Mouse (Mus musculus) kidney, embryonic 14.5 days (tissue): ENCODE results near the gene Dpp4. TPM values are rescaled to one million over a fixed set of nuclear protein-coding genes. Genes with fewer than 3 reads are reported as not detected.

ENCODE experiments used
- ATAC-seq: fragments of 200-750 bp; cut with Nextera tagmentation; 2 replicates; pipeline ENCODE4 v1.8.0; 2017; ENCODE audit warnings: moderate number of reproducible peaks, mild to moderate bottlenecking, moderate TSS enrichment, moderate library complexity; ENCODE audit not compliant: low FRiP score, low TSS enrichment
- H3K27ac ChIP-seq: fragments of 300-500 bp; sonication (generic); 2 replicates; pipeline ENCODE4 v1.5.1; 2014; ENCODE audit warnings: low read depth, mild to moderate bottlenecking, low read length, moderate library complexity, mixed read lengths
- H3K27me3 ChIP-seq: fragments of 300-500 bp; sonication (generic); 2 replicates; pipeline ENCODE4 v1.6.1; 2014; ENCODE audit warnings: mild to moderate bottlenecking, low read length; ENCODE audit not compliant: control insufficient read depth, insufficient read depth
- H3K36me3 ChIP-seq: fragments of 300-500 bp; sonication (generic); 2 replicates; pipeline ENCODE4 v1.6.1; 2014; ENCODE audit warnings: low read length, mixed read lengths; ENCODE audit not compliant: control insufficient read depth, insufficient read depth
- H3K4me1 ChIP-seq: fragments of 300-500 bp; sonication (generic); 2 replicates; pipeline ENCODE4 v1.6.1; 2014; ENCODE audit warnings: low read length, mixed read lengths; ENCODE audit not compliant: control insufficient read depth, insufficient read depth
- H3K4me2 ChIP-seq: fragments of 300-500 bp; sonication (generic); replicated peaks from 2 replicates; pipeline ENCODE4 v1.6.1; 2014; ENCODE audit warnings: low read depth, mild to moderate bottlenecking, low read length
- H3K4me3 ChIP-seq: fragments of 300-500 bp; sonication (generic); 2 replicates; pipeline ENCODE4 v1.5.1; 2014; ENCODE audit warnings: mild to moderate bottlenecking, low read length
- H3K9ac ChIP-seq: fragments of 300-500 bp; sonication (generic); 2 replicates; pipeline ENCODE4 v1.6.1; 2014; ENCODE audit warnings: low read depth, mild to moderate bottlenecking, low read length, moderate library complexity
- H3K9me3 ChIP-seq: fragments of 300-500 bp; sonication (generic); 2 replicates; pipeline ENCODE4 v1.6.1; 2016; ENCODE audit warnings: low read length; ENCODE audit not compliant: control insufficient read depth
- WGBS: fragments of 180-500 bp; shearing (Covaris S2); extraction: QIAGEN DNeasy Blood & Tissue Kit; methylation state at CpG from one replicate; pipeline ENCODE4 v1.1.7; 2014; 5-methylcytosine and 5-hydroxymethylcytosine counted together
- polyA plus RNA-seq: library from polyadenylated mRNA; unstranded; fragments of >200 nt; fragmentation: Nextera tagmentation; extraction: Ambion mirVana; gene quantifications from 2 replicates; pipeline ENCODE4 v1.2.1, GENCODE M21; 2014

Gene Dpp4
- polyA plus RNA-seq = 31.8 and 70.1 TPM in 2 replicates

GRCm38 (mm10) chr2:62412081-62412821 lies at the start of gene Dpp4:
TSS of gene Dpp4 (minus strand) at chr2:62412231.
- H3K9ac ChIP-seq = peak within 1 kb of the TSS; percentile 55
- H3K9me3 ChIP-seq = no peaks in the 10 kb centered on the region
- H3K27me3 ChIP-seq = no peaks in the 10 kb centered on the region
- H3K4me2 ChIP-seq = peak within 1 kb of the TSS; percentile 72
- H3K36me3 ChIP-seq = no peaks in the 10 kb centered on the region
- 46% methylated on average over 13 of the region's 13 CpGs for WGBS
- H3K4me3 ChIP-seq = peak within 1 kb of the TSS; percentile 42
- H3K27ac ChIP-seq = peak within 1 kb of the TSS; percentile 80
- peak; percentile 24; the same call in 1 of the 2 replicates for ATAC-seq
- H3K4me1 ChIP-seq = 0 out of 2 replicates have a peak, but pooled peaks cover 9% of the 10 kb centered on the region

DNA sequence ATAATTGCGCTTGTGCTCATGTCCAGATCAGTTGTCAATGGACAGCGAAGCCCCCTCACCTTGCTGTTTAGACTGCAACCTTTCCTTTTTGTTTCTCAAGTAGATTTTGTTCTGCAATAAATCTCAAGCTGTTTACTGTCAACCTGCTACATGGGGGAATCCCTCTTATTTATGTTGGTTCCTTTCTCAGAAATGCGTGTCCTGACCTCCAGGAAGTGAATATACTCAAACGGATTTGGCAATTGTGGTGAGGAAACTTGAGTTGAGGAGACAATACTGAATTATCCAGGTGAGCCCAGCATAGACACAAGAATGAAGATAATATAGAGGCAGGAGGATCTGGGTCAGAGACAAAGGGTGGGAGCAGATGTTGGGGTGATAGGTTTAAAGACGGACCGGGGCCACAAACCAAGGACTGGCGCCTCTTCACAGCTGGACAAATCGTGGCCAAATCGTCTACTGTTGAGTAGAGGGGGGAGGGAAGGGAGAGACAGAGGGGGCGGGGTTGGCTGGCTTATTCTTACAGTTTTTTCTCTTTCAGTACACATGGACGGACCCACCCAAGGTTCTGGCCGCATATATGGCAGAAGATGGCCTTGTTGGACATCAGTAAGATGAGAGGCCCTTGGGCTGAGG lies 48.9 kb upstream of the Dpp4 start:
- ATAC-seq = no peak
- Histone ChIP-seq H3K4me2 (no peak overlapping the region), H3K9me3 (no peaks in the 10 kb centered on the region), H3K27me3 (no peaks in the 10 kb centered on the region), H3K27ac (no peak overlapping the region), H3K4me3 (no peak overlapping the region), H3K4me1 (peaks cover 3% of the 10 kb centered on the region; the same call in 1 of the 2 replicates), H3K36me3 (no peaks in the 10 kb centered on the region), H3K9ac (no peak overlapping the region)
- 66% methylated on average over 12 of the region's 12 CpGs for WGBS

DNA sequence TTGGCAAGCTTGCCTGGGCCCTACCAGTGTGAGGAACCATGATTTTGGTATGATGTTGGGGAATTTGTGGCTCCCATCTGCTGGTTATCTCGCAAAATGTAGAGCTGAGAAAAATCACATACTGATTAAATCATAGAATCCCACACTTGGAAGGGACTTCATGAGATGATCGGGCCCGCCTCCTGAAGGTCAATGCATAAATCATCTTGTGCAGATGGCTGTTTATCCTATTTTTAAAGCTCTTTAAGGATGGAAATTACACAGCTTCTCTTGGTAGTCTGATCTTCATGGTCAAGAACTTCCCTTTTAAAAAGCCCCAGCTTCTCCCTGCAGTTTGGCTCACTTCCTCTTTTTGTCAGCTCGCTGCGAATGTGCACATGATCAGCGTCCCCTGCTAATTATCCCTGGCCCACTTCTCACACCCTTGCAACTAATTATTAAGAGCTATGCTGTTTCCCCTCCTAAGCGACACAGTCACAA lies 48.2 kb upstream of the Dpp4 start:
- Histone ChIP-seq H3K36me3 (no peaks in the 10 kb centered on the region), H3K9me3 (no peaks in the 10 kb centered on the region), H3K27me3 (no peaks in the 10 kb centered on the region), H3K4me1 (peaks cover 3% of the 10 kb centered on the region; the same call in 1 of the 2 replicates), H3K4me2 (no peak overlapping the region), H3K27ac (no peak overlapping the region), H3K9ac (no peak overlapping the region), H3K4me3 (no peak overlapping the region)
- ATAC-seq = no peak
- WGBS = 52% methylated on average over 7 of the region's 7 CpGs

DNA sequence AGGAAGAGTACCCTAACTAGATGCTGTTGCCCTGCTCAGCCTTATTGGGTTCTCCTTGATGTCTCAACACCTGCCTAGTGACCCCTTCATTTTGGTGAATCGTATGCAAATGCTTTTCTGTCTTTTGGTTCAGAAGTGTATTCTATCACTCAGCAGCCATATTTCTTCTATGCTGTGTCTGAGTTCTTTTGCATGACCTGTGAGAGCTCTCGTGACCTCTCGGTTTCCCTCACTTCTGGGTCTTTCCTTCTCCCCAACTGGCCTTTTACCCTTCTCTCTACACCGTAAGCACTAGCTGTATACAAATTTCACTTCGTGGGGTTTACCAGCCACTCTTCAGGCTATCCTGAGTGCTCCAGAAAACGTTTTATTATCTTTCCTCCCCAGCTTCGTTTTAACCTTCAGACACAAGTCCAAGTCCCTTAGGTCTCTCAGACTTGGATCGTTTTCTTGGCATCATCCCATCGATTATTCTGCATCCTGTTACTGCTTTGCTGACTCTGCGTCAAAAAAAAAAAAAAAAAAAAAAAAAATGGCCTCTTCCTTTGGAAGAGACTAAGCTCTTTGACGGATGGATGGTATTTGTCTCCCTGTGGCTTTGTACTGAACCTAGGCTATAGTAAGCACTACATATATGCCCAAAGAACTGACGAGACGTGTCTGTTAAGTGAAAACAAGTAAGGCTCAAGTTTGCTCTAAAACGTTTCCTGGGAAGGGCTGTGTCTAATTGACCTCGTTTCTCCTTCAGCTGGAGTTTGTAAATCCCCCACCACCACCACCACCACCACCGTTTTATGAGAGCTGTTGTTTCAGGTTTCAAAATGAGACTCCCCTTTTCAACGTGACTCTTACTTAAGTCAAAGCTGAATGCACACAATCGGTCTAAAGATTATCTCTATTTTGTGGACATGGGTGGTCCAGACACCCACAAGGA lies 47.5 kb upstream of the Dpp4 start:
- no peak for ATAC-seq
- Histone ChIP-seq H3K4me2 (no peak overlapping the region), H3K4me3 (no peak overlapping the region), H3K4me1 (peaks cover 3% of the 10 kb centered on the region; the same call in 1 of the 2 replicates), H3K27ac (no peak overlapping the region), H3K9me3 (no peaks in the 10 kb centered on the region), H3K27me3 (no peaks in the 10 kb centered on the region), H3K9ac (no peak overlapping the region), H3K36me3 (no peaks in the 10 kb centered on the region)
- WGBS = 46% methylated on average over 18 of the region's 18 CpGs

DNA sequence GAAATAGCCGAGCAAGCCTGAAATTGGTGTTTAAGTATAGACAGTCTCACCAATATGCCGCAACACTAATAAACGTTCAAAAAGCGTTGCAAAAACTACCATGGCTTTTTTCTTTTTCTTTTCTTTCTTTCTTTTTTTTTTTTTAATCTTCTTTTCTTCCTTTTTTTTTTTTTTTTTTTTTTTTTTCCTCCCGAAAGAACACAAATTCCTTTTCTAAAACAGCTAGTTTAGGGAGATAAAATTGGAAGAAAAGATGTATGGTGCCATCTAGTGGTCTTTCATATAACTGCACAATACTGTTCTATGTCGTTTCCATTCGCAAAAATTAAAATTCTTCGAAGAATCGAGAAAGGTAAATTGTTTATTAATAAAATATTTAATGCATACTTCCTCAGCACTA lies 46.0 kb upstream of the Dpp4 start:
- Histone ChIP-seq H3K4me2 (no peak overlapping the region), H3K36me3 (no peaks in the 10 kb centered on the region), H3K9ac (no peak overlapping the region), H3K4me3 (no peak overlapping the region), H3K27me3 (no peaks in the 10 kb centered on the region), H3K9me3 (no peaks in the 10 kb centered on the region), H3K4me1 (peaks cover 3% of the 10 kb centered on the region; the same call in 1 of the 2 replicates), H3K27ac (no peak overlapping the region)
- no peak for ATAC-seq
- 45% methylated on average over 9 of the region's 9 CpGs for WGBS

- no peak for ATAC-seq
- no peak overlapping the region for H3K9ac ChIP-seq
- H3K4me2 ChIP-seq = no peak overlapping the region
- 87% methylated on average over 11 of the region's 11 CpGs for WGBS
- no peaks in the 10 kb centered on the region; the same call in 1 of the 2 replicates for H3K4me1 ChIP-seq
- no peak overlapping the region for H3K27ac ChIP-seq
- H3K27me3 ChIP-seq = no peaks in the 10 kb centered on the region
- H3K36me3 ChIP-seq = no peaks in the 10 kb centered on the region
- no peaks in the 10 kb centered on the region for H3K9me3 ChIP-seq
- no peak overlapping the region for H3K4me3 ChIP-seq
Measured at GRCm38 (mm10) chr2:62454991-62455390, 43.0 kb upstream of the Dpp4 start.

DNA sequence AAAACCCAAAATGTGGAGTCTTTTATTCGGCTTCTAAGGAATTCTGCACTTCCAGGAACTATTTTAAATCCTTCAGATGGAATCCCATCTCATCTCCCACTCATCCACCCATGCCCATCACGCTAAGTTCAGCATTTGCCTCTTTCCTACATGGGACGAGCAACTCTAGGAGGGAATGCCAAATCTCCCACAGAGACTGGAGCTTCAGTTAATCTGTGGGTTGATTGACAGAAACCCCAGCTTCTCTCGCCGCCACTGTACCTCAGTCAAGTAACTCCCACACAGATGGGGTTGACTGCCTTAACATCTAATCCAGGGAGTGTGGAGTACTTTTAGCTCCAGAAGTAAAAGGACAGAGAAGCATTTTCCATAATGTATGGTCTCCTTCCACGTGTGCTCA lies 42.0 kb upstream of the Dpp4 start:
- Histone ChIP-seq H3K4me1 (no peaks in the 10 kb centered on the region), H3K9me3 (no peaks in the 10 kb centered on the region), H3K27ac (no peak overlapping the region), H3K4me3 (no peak overlapping the region), H3K4me2 (no peak overlapping the region), H3K27me3 (no peaks in the 10 kb centered on the region), H3K36me3 (no peaks in the 10 kb centered on the region), H3K9ac (no peak overlapping the region)
- ATAC-seq = 0 out of 2 replicates have a peak, but pooled peaks have one; percentile 16
- 55% methylated on average over 6 of the region's 6 CpGs for WGBS

GRCm38 (mm10) chr2:62450364-62450763 lies 38.3 kb upstream of the Dpp4 start:
- 86% methylated on average over 6 of the region's 6 CpGs for WGBS
- ATAC-seq = no peak

More at GRCm38 (mm10) chr2:62450364-62450763, 38.3 kb upstream of the Dpp4 start:
- Histone ChIP-seq H3K4me3 (no peak overlapping the region), H3K36me3 (no peaks in the 10 kb centered on the region), H3K9me3 (no peaks in the 10 kb centered on the region), H3K9ac (no peak overlapping the region), H3K4me2 (no peak overlapping the region), H3K27me3 (no peaks in the 10 kb centered on the region), H3K4me1 (no peaks in the 10 kb centered on the region), H3K27ac (no peak overlapping the region)
